Mouse (Mus musculus) heart, postnatal 14 days (tissue): ENCODE results near the gene Pacrg. TPM values are rescaled to one million over a fixed set of nuclear protein-coding genes. Genes with fewer than 3 reads are reported as not detected.
A peak's percentile ranks its signal among the peaks of the same experiment; 100 is the strongest.

Experiments used
- DNase-seq, 2 experiments: peaks; one replicate each; pipeline ENCODE4 v3.0.0; 2021 to 2022
- intact Hi-C: fragments of 180-260 bp; cut with DNase I; formaldehyde crosslinking; loops from one replicate; pipeline ENCODE4 v1.15.1; 2025
- total RNA-seq, 2 experiments: library from RNA; stranded (reverse); gene quantifications; 2 replicates each; pipeline ENCODE4 v1.2.3; 2021

Gene Pacrg
- total RNA-seq, 2 experiments from 2014 or later = 0.66 to 1.4 TPM

DNA sequence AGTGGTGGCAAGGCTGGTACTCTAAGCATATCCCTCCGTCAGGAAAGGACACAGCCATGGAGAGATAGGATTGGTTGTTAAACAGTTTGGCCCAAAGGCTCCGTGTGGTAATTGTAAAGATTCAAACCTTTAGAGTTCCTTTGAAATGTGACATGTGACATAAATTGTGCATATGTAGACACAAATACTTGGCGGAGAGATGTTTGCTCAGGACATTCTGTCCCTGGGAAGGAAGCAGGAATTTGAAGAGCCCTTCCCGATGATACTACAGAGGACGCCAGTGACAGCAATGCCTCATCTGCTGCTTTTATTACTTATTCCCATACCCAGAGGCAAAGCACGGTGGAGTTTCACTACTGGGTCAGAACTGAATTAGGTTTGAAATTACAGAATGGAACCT, 374.6 kb downstream of the Pacrg start:
- intact Hi-C loops = no loop called here
- no peak for DNase-seq

DNA sequence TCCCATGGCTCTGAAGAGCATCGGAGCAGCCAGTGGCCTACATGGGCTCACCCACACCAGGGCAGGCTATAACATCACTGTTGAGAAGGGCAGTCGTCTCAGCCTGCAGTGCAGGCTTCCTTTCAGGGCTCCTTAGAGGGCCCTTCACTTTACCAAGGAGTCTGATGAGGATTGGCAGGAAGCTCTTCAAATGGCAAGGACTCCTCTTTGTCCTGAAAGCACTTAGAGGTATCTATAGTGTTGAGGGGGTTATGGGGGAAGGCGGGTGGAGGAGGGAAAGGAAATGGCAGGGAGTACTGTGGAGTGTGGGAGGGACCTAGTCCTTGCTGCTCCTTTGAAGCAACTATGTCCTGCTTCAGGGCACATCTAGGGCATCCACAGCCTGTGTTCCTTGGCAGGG, 375.4 kb downstream of the Pacrg start:
- intact Hi-C loops = no loop called here
- DNase-seq = no peak

DNA sequence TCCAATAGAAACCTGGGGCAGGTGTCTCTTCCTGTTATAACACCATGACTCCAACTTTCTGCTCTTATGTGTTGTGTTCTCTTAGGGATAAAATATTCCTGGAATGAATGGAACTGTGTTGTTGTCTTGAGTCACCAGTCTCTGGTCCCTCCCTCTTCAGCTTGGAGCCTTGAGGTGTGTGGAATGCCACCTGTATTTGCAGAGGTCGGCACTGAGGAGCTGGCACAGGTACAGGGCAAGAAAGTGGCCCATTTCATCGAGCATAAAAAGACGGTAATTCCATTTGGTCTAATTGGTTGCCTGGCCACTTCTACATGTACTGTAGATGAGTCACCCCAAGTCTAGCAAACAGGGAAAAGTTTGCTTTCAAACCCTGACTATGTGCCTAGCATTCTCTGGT, 376.5 kb downstream of the Pacrg start:
- no peak for DNase-seq
- intact Hi-C loops = no loop called here

DNA sequence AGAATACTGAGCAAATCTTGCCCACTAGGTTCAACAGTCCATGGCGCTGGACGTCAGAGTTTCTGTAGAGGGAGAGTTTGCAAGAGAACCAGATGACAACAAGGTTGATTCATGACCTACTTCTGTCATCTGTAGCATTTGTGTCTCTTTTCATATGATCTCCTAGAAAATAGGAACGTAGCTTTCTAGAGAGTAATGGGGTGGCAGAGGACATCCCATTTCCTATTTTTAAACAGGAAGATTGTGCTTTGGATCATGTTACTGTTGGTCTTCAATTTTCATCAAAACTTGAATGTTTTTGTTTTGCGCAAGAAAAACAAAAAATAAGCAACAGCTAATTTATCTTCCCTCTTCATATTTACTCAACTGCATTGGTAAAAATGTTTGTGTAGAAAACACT, 379.2 kb downstream of the Pacrg start:
- intact Hi-C loops = no loop called here

DNA sequence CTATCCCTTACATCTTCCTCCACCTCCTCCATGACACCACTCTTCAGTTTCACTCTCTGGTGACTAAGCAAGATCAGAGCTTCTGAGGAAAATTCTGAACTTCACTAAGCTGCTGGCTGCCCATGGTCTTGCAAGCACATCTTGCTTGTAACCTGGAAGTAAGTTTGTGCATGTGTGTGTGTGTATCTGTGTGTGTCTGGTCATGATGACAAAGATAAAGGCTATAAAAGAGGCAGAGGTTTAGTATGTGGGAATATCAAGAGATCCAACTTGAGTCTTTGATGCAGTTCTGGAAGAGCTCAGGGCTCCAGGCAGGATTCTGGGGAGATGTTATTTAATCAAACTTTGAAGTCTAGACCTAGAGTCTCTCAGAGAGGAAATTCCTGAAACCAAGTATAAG, 381.4 kb downstream of the Pacrg start:
- intact Hi-C loops = no loop called here
- no peak for DNase-seq

More for the DNA sequence above, 379.2 kb downstream of the Pacrg start:
- DNase-seq = no peak

DNA sequence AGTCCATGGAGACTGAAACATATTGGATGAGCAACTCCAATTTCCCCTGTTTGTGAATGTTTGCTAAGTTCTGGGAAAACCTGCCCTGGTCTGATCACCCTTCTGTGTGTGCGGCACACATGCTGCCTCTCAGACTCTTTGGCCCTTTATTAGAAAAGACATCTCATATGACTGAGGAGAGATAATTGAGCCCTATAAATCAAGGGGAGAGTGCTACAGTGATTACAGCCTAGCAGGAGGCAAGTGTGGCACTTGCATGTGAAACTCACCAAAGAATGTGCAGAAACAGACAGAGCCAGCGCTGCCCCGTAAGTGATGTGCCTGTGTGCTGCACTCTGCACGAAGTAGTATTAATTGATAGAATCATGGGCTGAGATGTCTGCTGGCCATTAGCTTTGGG, 383.7 kb downstream of the Pacrg start:
- intact Hi-C loops = no loop called here

DNA sequence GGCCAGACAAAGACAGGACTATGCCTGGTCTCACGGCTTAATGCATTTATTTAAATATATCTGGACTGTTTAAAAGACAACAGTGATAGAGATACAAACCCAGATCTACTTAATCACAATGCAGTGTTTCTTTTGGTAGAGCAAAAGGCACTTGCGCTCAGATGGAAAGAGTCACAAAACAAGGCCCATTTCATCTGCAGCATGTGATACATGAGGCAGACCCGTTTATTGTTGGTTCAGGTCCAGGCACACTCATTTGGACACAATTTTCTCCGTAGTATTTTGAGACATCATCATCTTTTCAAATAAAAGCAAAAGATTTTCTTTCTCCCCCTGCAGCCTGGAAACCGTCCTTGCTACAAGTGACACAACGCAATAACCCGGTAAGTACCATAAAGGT, 384.1 kb downstream of the Pacrg start:
- no peak for DNase-seq
- intact Hi-C loops = no loop called here

More for the DNA sequence above, 383.7 kb downstream of the Pacrg start:
- DNase-seq = no peak

DNA sequence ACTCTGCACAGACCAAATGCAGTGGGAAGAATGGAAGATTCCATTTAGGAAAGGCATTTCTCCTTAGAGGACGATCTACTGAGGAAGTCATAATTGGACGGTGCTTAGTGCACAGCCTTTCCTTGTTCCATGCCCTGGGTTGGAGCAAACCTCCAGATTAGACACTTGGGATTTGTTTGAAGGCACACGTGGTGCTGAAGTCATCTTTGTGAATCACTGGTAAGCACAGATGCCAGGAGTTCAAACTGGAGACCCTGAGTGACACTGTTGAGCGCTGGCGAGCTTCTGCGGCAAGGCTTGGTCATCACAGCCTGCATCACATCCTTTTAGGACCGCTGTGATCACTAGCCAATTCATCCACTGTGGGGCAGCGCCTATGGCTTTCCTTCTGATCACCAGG, 385.7 kb downstream of the Pacrg start:
- no peak for DNase-seq
- intact Hi-C loops = no loop called here

DNA sequence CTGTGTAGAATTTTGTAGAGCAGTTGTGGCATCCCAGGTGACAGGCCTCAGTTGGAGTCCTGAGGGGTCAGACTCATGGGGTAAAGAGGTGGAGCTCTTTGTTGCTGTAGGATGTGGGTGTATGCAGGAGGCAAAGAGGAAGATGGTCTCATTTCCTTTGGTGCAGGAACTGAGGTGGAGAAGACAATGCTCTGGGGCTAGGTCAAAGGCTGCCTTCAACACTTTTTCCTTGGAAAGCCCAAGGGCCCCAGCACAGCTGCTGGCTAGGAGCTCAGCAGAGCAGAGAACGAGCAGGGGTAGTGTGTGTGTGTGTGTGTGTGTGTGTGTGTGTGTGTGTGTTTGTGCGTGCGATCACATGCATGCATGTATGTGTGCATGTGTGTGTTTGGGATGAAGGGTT, 387.3 kb downstream of the Pacrg start:
- no peak for DNase-seq

DNA sequence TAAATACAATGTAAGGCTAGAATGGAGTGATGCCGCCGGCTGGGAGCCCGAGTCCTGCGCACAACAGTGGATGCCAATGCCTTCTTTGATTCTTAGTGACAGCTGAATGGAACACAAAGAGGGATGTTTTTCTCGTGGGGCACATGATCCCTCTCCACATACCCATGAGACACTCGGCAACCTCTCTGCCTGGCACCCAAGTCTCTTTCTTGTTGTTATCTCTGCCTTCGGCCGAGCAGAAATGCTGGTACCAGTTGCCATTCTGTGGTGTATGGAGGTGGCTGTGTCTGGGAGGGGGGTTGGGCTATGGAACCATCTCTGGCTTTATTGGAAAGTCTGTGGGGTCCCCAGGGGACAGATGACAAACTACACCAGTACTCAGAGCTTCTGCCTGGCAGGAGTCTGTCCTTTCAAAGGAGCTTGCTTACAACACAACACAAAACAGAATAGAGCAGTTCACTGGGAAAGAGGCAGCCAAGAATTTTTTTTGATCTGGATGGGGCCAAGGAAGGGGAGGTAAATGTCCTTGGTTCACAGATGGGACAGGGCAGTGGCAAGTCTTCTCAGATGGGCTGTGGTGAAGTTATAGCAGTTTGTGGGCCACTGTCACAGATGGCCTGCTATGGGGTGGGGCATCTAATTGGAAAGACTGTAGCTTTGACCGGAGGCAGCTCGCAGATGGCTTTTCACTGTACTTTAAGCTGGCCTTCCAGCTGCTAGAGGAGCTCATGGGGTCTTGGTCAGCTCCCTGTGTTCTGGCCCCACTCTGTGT, 388.6 kb downstream of the Pacrg start:
- intact Hi-C loops = no loop called here

More for the DNA sequence above, 387.3 kb downstream of the Pacrg start:
- intact Hi-C loops = no loop called here

DNA sequence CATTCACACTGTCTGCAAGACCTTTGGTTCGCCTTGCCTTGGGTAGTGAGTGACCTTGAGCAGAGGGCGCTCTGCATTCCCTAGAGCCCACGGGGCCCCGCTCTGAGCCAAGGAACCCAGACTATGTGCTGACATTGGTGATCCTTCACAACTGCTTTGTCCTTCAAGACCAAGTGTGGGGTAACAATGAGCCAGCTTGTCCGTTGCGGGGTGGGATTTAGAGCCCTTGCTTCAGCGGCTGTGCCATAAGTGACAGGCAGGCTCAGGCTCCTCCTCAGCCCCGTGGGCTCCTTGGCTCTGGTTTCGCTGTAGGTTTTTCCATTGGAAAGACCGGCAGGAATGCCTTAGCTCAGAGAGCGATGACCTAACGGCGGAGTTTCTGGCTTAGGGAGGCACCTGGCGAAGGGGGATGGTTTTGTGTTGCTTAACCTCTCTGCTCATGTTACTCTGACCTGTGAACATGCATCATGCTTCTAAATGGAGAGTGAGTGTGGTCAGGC, 390.3 kb downstream of the Pacrg start:
- DNase-seq = peak; percentile 32 to 45
- intact Hi-C loops = loop anchor here (5.0 kb wide), 1 partner anchor 58 kb away; no protein-coding TSS in a partner anchor

More for the DNA sequence above, 388.6 kb downstream of the Pacrg start:
- no peak for DNase-seq

DNA sequence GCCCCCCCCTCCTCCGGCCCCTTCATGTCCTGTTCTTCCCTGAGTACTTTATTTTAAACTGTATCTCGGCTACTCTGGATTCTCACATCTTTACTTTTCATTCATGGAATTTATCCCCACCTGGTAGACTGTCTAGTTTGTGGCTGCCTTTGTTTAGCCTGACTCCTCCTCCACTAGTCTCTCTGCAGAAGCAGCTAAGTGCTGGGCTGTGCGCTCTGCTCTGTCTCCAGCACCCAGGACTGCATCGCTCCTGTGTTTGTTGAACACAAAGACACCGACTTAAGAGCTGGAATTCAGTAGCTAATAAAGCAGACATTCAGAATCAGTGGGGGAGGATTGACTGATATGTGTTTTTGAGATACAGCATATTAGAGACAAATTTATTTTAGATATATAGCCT, 391.7 kb downstream of the Pacrg start:
- intact Hi-C loops = loop anchor here (5.0 kb wide), 1 partner anchor 56 kb away; no protein-coding TSS in a partner anchor
- no peak for DNase-seq

DNA sequence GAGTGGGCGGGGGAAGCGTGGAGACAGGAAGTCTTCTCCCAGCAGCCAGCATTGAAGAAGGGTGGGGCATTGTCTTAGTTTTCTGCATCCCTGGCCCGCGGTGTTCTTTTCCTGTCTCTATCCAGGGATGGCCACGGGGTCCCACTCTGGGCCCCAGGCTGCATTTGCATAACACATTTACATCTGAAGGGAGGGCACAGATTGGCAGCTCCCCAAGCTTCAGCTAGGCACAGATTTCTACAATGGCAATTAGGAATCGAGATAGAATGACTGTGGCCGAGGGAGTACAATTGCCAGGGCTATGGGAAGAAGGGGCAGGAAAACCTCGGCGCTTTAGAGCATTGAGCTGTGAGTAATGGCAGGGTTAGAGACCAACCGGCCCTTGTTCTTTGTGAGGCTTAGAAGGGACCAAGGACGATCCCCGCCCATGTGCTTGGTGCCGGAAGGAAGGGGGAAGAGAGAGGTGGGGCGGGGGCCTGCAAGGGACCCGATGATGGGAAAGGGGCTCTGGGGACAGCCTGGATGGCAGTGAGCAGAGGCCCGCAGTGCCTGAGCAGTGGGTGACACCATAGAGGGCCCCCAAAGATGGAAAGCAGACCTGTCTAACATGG, 398.5 kb downstream of the Pacrg start:
- intact Hi-C loops = no loop called here
- DNase-seq = no peak

DNA sequence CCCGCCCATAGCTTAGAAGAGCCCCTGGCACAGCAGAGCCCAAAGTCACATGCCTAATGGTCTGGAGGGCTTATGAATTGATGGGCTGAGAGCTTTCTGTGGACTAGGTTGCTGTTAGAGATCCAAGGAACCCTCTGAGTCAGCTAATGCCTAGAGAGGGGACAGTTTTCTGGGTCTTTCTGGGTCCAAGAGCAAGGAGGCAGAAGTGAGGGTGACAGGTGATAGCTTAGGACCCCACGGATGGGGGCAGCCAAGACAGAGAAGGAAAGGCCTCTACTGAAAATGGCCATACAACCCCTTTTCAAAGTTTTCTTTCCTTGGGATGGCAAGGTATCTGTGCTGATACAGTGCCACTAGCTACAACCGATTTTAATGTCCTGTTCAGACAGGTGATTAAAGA, 399.1 kb downstream of the Pacrg start:
- DNase-seq = no peak
- intact Hi-C loops = no loop called here

DNA sequence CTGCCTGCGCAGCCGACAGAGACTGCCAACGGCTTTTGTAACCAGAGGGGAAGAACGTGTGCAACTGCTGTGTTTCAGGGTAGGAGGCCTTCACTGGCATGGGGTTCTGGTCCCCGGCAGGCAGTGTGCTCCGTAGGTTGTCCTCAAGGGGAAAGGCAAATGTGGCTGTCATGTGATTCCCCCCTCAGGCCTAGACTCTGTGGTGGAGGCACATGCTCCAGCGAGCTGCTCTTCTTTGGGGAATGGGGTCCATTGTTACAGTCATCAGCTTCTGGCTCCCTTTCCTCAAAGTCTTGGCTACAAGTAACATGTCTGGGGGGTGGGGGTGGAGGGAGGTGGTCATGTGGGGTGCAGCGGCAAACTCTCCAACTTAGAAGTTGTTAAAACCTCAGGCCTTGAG, 400.3 kb downstream of the Pacrg start:
- intact Hi-C loops = no loop called here
- no peak for DNase-seq

DNA sequence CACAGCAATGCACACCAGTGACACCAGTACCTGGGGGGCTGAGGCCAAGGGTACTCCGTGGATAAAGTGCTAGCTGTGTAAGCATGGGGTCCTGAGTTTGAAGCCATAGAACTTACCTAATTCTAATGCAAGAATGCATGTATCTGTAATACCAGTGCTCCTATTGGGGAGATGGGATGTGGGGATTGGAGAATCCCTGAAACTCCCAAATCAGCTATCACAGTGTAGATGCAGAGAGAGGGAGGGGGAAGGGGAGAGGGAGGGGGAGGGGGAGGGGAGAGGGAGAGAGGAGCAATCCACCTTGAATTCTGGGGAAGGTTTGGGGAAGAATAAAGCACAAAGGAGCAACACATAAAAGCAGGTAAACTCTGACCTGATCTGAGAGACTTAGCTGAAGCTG, 405.2 kb downstream of the Pacrg start:
- no peak for DNase-seq
- intact Hi-C loops = no loop called here

DNA sequence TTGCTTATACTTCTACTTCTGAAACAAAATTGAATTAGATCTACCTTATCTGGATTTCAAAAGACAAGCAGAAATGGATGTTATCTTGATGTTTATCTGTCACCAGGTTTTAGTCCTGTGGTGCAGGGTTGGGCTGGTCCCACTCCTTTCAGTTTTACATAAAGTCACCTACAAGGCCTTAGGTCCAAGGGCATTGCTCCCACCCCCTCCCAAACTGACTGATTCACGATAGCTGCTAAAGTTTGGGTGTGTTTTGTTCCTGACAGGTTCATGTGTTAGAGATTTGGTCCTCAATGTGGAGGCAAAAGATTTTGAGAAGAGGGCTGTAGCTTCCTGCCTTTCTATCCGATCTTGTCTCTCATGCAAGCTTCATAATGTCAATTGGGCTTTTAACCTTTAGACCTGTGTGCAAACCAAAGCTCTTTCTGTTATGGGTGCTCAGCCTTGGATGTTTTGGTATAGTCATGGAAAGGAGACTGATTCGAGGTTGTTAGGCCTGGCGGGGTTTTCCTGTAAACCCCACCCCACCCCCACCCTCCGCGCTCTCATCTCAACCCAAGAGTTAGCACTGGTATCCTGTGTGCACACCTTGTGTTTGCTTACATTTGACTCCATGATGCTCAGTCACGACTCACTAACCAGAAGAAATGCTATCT, 407.5 kb downstream of the Pacrg start:
- no peak for DNase-seq
- intact Hi-C loops = no loop called here

DNA sequence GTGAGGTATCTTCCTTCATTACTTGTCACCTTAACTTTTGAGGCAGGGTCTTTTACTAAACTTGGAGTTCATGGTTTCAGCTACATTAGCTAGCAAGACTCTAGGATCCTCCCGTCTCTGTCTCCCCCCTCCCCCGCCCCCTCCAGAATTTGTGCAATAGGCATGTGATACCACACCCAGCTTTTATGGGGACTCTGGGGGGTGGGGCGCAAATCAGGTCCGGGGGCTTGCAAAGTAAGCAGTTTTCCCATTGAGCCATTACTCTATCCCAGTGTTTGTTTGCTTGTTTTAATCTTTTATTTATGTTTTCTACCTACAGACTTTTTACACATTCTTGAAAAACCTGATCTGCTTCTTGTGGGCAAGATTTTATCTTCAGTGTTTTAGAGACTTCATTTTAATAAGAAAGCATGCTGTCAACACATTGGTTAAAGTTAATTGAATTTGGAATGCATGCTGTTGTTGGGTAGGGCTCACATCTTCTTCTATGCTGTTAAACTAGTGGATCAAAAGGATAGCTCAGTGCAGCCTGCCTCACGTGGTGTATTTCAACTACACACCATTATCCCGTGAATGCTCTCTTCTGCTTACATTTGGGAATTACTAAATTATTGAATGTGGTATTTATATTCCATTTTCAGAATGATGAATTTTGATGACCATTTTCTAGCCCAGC, 408.1 kb downstream of the Pacrg start:
- intact Hi-C loops = no loop called here
- DNase-seq = no peak

DNA sequence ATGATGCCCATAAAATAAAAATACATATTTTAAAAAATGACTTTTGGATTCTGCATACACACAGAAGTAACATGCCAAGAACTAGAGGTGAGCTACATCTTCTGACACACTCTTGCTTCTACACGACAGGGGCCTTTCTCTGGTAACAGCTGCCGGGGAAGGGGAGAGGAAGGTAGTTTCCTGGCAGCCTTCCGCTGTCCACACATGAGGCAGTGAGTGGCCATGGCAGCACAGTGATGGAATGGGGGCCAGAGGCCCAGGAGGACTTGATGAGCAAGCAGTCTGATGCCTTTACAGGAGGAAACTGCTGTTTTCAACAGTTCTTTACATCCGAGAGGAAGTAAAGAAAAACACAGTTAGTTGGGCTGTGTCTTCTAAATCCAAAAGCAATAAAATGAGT, 409.3 kb downstream of the Pacrg start:
- no peak for DNase-seq
- intact Hi-C loops = no loop called here

DNA sequence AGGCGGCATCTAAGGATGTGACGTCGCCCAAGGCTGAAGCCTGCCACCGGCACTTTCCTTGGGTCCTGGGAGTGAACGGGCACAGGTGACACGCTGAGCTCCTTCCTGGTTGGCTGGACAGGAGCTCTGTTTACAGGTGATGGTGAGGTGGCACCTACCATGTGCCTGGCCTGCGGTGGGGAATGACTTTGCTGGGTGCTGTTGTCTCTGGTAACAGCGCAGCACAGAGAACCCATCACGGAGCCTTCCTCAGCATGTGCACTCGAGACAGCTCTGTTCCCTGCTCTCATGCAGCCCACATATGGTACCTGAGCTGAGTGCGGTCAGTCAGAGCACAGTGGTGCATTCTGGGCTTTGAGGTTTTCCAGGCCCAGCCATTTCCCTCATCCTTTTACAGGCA, 410.7 kb downstream of the Pacrg start:
- no peak for DNase-seq
- intact Hi-C loops = no loop called here

DNA sequence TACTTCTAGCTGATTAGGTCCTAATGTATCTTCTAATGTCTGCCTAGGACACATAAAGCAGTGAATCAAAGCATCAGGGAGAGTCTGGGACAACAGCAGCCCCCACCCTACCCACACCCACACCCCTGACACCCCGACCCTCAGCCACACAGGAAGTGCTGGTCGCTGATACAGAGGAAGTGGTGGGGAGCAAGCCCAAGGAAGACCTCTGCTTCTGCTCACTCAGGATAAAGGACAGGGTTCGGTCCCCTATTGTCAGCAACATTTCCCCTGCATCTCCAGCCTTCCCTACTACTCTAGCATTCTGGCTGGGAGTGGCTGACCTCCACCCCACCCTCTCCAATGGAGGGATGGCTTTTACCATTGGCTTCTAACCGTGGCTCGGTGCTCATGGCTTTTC, 414.8 kb downstream of the Pacrg start:
- intact Hi-C loops = no loop called here
- DNase-seq = no peak
